Mouse (Mus musculus) hindbrain, embryonic 15.5 days (tissue): ENCODE results near the gene Vil1. TPM values are rescaled to one million over a fixed set of nuclear protein-coding genes. Genes with fewer than 3 reads are reported as not detected.

Experiments used
- ATAC-seq: fragments of 200-750 bp; cut with Nextera tagmentation; 2 replicates; pipeline ENCODE4 v1.8.0; 2017; ENCODE audit warnings: low read depth, moderate number of reproducible peaks, moderate TSS enrichment; ENCODE audit not compliant: low FRiP score
- H3K27ac ChIP-seq: fragments of 300-500 bp; sonication (generic); replicated peaks from 2 replicates; pipeline ENCODE4 v1.5.1; 2015; ENCODE audit warnings: mild to moderate bottlenecking, inconsistent platforms
- H3K27me3 ChIP-seq: fragments of 300-500 bp; sonication (generic); 2 replicates; pipeline ENCODE4 v1.6.1; 2015; ENCODE audit warnings: control low read depth, inconsistent platforms
- H3K36me3 ChIP-seq: fragments of 300-500 bp; sonication (generic); 2 replicates; pipeline ENCODE4 v1.6.1; 2015; ENCODE audit warnings: control low read depth, inconsistent platforms
- H3K4me1 ChIP-seq: fragments of 300-500 bp; sonication (generic); replicated peaks from 2 replicates; pipeline ENCODE4 v1.6.1; 2015; ENCODE audit warnings: control low read depth, inconsistent platforms
- H3K4me2 ChIP-seq: fragments of 300-500 bp; sonication (generic); 2 replicates; pipeline ENCODE4 v1.6.1; 2015; ENCODE audit warnings: moderate library complexity, mild to moderate bottlenecking, inconsistent platforms
- H3K4me3 ChIP-seq: fragments of 300-500 bp; sonication (generic); 2 replicates; pipeline ENCODE4 v1.5.1; 2015; ENCODE audit warnings: mild to moderate bottlenecking, inconsistent platforms
- H3K9ac ChIP-seq: fragments of 300-500 bp; sonication (generic); 2 replicates; pipeline ENCODE4 v1.6.1; 2015; ENCODE audit warnings: inconsistent platforms
- H3K9me3 ChIP-seq: fragments of 300-500 bp; sonication (generic); 2 replicates; pipeline ENCODE4 v1.6.1; 2016; ENCODE audit warnings: control low read depth, inconsistent platforms
- WGBS: fragments of 180-500 bp; shearing (Covaris S2); methylation state at CpG from one replicate; pipeline ENCODE4 v1.1.7; 2015; 5-methylcytosine and 5-hydroxymethylcytosine counted together
- polyA plus RNA-seq: library from polyadenylated mRNA; unstranded; fragments of >200 nt; fragmentation: Nextera tagmentation; extraction: Ambion mirVana; gene quantifications from 2 replicates; pipeline ENCODE4 v1.2.1, GENCODE M21; 2015

The Vil1 gene
- polyA plus RNA-seq, 1 experiment from 2014 or later, result 0.12 TPM

DNA sequence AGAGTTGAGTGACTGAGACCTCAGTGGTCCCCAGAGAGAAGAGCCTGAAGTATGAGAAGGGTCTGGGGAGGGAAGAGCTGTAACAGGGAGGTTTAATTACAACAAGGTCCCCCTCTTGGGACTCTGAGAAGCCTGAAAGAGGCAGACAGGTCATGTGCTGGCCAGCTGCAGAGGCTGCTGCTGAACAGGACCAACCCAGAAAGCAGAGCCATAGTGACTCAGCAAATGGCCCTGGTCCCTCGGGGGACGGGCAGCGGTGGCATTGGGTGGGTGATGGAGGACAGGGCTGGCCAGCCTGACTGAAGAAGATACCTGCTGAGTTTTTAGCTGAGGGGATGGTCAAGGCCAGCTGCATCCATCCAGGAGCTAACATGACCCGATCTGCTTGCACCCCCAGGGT, 32.8 kb upstream of the Vil1 start:
- Histone ChIP-seq H3K9ac (no peak overlapping the region), H3K9me3 (no peaks in the 10 kb centered on the region), H3K27ac (no peak overlapping the region), H3K4me1 (no peaks in the 10 kb centered on the region), H3K4me2 (no peak overlapping the region), H3K36me3 (no peaks in the 10 kb centered on the region), H3K4me3 (no peak overlapping the region), H3K27me3 (no peaks in the 10 kb centered on the region)
- ATAC-seq, result no peak
- WGBS, result 77% methylated on average over 4 of the region's 4 CpGs

DNA sequence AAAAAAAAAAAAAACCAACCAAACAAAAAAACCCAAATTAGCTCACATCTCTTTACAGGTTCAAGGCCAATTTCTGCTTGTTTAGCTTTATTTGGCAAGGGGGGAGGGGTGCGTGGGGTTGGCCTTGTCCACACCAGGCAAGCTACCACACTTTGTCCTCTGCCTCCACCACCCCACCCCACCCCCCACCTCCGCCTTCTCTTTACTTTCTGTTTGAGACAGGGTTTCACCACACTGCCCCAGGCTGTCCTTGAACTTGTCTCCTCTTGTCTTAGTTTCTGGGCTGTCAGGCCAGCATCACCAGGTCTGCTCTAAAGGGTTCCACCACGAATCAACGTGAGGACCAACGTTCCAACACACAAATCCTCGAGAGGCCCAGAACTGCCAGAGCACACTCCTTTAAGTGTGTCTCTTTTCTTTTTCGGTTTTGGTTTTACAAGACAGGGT, 30.1 kb upstream of the Vil1 start:
- 84% methylated on average over 7 of the region's 7 CpGs for WGBS
- H3K9ac ChIP-seq, result no peak overlapping the region
- H3K36me3 ChIP-seq, result no peaks in the 10 kb centered on the region
- no peaks in the 10 kb centered on the region for H3K4me1 ChIP-seq
- H3K4me3 ChIP-seq, result no peak overlapping the region
- no peak for ATAC-seq
- no peak overlapping the region for H3K27ac ChIP-seq
- no peaks in the 10 kb centered on the region for H3K9me3 ChIP-seq
- H3K27me3 ChIP-seq, result no peaks in the 10 kb centered on the region
- H3K4me2 ChIP-seq, result no peak overlapping the region

DNA sequence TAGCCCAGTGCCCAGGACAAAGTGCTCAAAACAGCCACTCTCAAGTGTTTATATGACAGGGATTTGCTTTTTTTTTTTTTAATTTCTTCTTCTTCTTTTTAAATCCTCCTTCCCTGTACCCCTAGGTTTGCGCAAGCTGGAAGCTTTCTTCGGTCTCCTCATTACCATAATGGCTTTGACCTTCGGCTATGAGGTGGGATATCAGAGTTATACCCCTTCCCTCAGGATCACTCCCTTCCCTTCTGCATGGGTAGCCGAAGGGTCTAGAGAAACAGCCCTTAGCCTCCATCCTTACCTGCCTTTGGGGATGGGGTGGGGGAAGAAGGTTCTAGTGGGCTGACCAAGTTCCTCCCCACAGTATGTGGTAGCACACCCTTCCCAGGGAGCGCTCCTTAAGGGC, 28.7 kb upstream of the Vil1 start:
- no peaks in the 10 kb centered on the region for H3K27me3 ChIP-seq
- 92% methylated on average over 5 of the region's 5 CpGs for WGBS
- H3K9ac ChIP-seq, result no peak overlapping the region
- no peaks in the 10 kb centered on the region for H3K4me1 ChIP-seq
- no peaks in the 10 kb centered on the region for H3K36me3 ChIP-seq
- H3K27ac ChIP-seq, result no peak overlapping the region
- ATAC-seq, result no peak
- no peak overlapping the region for H3K4me3 ChIP-seq
- H3K4me2 ChIP-seq, result no peak overlapping the region
- no peaks in the 10 kb centered on the region for H3K9me3 ChIP-seq

DNA sequence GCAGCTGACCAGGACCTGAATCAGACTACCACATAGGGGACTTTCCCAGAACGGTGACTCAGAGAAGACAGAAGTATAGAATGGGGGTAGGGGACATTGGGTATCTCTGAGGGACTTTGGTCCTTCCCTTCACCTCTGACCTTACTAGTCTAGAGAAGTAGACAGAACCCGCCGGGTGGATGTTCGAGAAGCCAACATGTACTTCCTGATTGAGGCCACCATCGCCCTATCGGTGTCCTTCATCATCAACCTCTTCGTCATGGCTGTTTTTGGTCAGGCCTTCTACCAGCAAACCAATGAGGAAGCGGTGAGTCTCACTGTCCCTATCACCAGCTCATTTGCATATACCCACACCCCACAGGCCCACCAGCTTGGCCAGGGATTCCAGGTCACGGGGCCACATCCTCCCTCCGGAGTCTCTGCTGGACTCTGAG, 27.6 kb upstream of the Vil1 start:
- Histone ChIP-seq H3K9ac (no peak overlapping the region), H3K9me3 (no peaks in the 10 kb centered on the region), H3K36me3 (no peaks in the 10 kb centered on the region), H3K4me1 (0 out of 2 replicates have a peak, but pooled peaks cover 3% of the 10 kb centered on the region), H3K27me3 (no peaks in the 10 kb centered on the region), H3K4me3 (no peak overlapping the region), H3K4me2 (no peak overlapping the region), H3K27ac (no peak overlapping the region)
- WGBS, result 88% methylated on average over 10 of the region's 10 CpGs
- ATAC-seq, result no peak

DNA sequence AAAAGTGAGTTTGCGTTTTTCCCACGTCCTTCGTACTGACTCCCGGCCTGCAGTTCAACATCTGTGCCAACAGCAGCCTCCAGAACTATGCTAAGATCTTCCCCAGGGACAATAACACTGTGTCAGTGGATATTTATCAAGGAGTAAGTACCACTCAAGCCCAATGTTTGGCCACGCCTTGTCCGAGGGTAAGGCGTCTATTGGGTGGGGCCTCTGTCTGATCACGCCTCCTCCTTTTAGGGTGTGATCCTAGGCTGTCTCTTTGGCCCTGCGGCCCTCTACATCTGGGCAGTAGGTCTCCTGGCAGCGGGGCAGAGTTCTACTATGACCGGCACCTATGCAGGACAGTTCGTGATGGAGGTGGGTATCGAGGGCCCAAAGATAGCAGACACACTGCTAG, 25.8 kb upstream of the Vil1 start:
- WGBS, result 89% methylated on average over 13 of the region's 13 CpGs
- H3K27me3 ChIP-seq, result no peaks in the 10 kb centered on the region
- no peak overlapping the region for H3K4me2 ChIP-seq
- H3K4me1 ChIP-seq, result peaks cover 10% of the 10 kb centered on the region; the same call in 1 of the 2 replicates
- no peak overlapping the region for H3K9ac ChIP-seq
- H3K36me3 ChIP-seq, result no peaks in the 10 kb centered on the region
- H3K9me3 ChIP-seq, result no peaks in the 10 kb centered on the region
- ATAC-seq, result no peak
- no peak overlapping the region for H3K4me3 ChIP-seq
- H3K27ac ChIP-seq, result no peak overlapping the region

DNA sequence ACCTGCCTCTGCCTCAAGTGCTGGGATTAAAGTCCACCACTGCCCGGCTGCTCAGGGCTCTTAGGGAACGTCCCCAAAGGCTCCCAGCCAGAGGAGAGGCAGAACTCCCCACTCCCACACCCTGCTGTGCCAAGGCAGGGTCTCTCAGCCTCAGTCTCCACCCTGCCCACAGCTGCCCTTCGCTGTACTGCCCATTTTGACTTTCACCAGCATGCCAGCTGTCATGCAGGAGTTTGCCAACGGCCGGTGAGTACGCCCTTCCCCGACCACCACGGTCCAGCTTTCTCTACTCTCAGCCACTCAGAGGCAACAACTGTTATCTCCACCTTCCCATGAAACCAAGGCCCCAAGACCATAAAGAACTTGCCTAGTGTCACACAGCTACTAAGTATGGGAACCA, 24.7 kb upstream of the Vil1 start:
- WGBS, result 76% methylated on average over 8 of the region's 8 CpGs
- H3K4me2 ChIP-seq, result no peak overlapping the region
- H3K27me3 ChIP-seq, result no peaks in the 10 kb centered on the region
- no peak overlapping the region for H3K27ac ChIP-seq
- H3K4me3 ChIP-seq, result no peak overlapping the region
- H3K4me1 ChIP-seq, result peaks cover 10% of the 10 kb centered on the region; the same call in 1 of the 2 replicates
- no peaks in the 10 kb centered on the region for H3K9me3 ChIP-seq
- H3K36me3 ChIP-seq, result no peaks in the 10 kb centered on the region
- no peak overlapping the region for H3K9ac ChIP-seq
- no peak for ATAC-seq

DNA sequence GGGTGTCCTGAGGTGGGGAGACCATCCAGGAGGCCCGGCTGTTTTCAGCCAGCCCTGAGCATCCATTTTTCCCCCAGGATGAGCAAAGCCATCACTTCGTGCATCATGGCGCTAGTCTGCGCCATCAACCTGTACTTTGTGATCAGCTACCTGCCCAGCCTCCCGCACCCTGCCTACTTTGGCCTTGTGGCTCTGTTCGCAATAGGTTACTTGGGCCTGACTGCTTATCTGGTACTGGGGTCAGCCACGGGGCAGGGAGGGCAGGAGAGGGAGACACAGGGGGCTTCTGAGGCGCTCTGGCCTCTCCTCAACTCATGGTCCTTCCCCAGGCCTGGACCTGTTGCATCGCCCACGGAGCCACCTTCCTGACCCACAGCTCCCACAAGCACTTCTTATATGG, 24.1 kb upstream of the Vil1 start:
- H3K9me3 ChIP-seq, result no peaks in the 10 kb centered on the region
- H3K4me3 ChIP-seq, result no peak overlapping the region
- no peaks in the 10 kb centered on the region for H3K36me3 ChIP-seq
- H3K4me2 ChIP-seq, result no peak overlapping the region
- H3K4me1 ChIP-seq, result peaks cover 15% of the 10 kb centered on the region
- ATAC-seq, result no peak
- 93% methylated on average over 10 of the region's 10 CpGs for WGBS
- H3K9ac ChIP-seq, result no peak overlapping the region
- H3K27me3 ChIP-seq, result no peaks in the 10 kb centered on the region
- no peak overlapping the region for H3K27ac ChIP-seq

DNA sequence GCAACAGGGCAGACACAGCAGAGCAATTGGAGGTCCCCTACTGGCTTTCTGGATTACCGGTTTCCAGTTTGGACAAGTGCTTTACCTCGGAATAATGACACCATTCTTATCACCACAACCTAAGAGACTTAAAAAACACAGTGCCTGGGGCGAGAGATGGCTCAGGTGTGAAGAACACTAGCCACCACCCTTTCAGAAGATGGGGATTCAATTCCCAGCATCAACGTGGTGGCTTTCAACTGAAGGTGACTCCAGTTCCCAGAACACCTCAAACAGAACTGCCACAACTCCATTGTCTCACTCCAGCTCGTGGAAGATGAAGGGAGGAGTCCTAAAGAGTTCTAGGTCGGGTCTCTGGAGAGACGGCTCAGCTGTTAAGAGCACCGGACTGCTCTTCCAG, 23.6 kb upstream of the Vil1 start:
- Histone ChIP-seq H3K4me2 (no peak overlapping the region), H3K27me3 (no peaks in the 10 kb centered on the region), H3K9ac (no peak overlapping the region), H3K27ac (no peak overlapping the region), H3K4me1 (peaks cover 20% of the 10 kb centered on the region), H3K36me3 (no peaks in the 10 kb centered on the region), H3K9me3 (no peaks in the 10 kb centered on the region), H3K4me3 (no peak overlapping the region)
- no peak for ATAC-seq
- 86% methylated on average over 8 of the region's 8 CpGs for WGBS

DNA sequence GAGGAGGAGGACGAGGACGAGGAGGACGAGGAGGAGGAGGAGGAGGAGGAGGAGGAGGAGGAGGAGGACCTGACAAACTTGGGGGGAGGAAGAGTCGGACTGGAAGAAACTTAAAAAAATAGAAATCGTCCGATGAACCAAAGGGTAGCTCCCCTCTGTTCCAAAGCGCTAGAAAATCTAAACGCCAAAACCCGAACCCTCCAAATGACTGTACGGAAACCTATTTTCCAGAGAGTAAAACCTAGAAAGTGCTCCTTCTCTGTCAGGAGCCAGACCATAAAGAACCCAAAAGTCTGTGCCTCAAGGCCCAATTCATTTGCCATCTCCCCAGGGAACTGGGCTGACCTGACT, 22.8 kb upstream of the Vil1 start:
- 36% methylated on average over 8 of the region's 10 CpGs for WGBS
- peaks cover 24% of the 10 kb centered on the region for H3K4me1 ChIP-seq

DNA sequence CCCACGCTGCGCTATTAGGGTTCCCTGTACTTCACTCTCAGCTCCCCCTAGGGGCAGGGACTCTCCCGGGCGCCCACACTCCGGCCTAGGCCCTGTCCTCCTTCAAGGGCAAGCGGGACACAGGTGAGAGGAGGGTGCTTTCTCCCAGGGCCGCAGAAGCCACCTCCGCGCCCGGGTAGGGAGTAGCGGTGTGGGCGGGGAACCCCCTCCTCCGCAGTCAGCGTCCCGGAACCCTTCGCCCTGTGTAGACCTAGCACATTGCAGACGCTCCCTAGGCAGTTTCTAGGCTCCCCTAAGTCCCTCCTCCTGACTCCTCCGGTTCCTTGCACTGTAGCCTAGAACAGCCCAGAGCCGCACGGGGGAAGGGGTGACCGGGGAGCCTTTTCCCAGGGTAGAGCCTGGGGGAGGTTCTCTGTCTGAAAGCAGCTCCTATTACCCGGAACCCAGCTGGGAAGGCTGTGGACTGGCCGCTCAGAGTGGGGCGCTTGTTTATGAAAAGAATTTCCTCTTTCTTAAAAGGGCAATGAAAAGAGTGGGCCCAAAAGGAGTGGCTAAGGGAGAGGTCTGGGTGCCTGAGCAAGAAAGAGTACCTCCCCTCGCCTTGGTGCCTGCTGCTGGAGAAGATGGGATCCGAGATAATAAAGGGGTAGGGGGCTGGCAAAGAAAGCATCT, 22.3 kb upstream of the Vil1 start:
- WGBS, result under 1% methylated on average over 26 of the region's 26 CpGs
- H3K36me3 ChIP-seq, result no peaks in the 10 kb centered on the region
- ATAC-seq, result peak; percentile 91
- peak overlapping the region; percentile 86 for H3K4me2 ChIP-seq
- H3K4me3 ChIP-seq, result peak overlapping the region; percentile 81
- peak overlapping the region; percentile 93 for H3K27ac ChIP-seq
- peak overlapping the region; percentile 56 for H3K9ac ChIP-seq
- no peaks in the 10 kb centered on the region for H3K9me3 ChIP-seq
- peaks cover 24% of the 10 kb centered on the region for H3K4me1 ChIP-seq
- 0 out of 2 replicates have a peak, but pooled peaks cover 4% of the 10 kb centered on the region for H3K27me3 ChIP-seq

More for the DNA sequence above, 22.8 kb upstream of the Vil1 start:
- no peaks in the 10 kb centered on the region for H3K9me3 ChIP-seq
- peak overlapping the region; percentile 93 for H3K27ac ChIP-seq
- peak overlapping the region; percentile 56 for H3K9ac ChIP-seq
- H3K36me3 ChIP-seq, result no peaks in the 10 kb centered on the region
- peak overlapping the region; percentile 86 for H3K4me2 ChIP-seq
- peak overlapping the region; percentile 81 for H3K4me3 ChIP-seq
- 0 out of 2 replicates have a peak, but pooled peaks cover 4% of the 10 kb centered on the region for H3K27me3 ChIP-seq
- ATAC-seq, result no peak

DNA sequence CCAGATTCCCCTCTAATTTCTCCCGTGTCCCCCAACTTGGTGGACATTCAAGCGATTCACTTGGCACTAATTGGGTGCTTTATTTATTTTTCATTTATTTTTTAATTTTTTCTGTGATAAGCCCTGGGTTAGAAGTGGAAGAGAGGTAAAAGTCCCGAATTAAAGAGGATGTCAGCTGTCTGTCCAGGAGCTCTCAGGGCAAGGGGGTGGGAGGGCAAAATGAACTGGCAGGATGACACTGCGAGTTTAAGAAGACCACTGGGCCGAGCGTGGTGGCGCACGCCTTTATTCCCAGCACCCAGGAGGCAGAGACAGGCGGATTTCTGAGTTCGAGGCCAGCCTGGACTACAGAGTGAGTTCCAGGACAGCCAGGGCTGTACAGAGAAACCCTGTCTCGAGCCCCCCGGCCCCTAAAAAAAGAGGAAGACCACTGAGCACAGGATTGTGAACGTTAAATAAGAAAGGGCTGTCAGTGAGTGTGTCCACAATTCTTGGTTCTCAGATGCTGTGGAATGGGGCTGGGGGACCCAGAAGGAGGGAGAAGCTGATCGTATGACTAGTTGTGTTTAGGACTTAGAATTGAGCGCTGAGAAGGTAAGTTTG, 21.7 kb upstream of the Vil1 start:
- Histone ChIP-seq H3K27ac (peak overlapping the region; percentile 93), H3K9me3 (no peaks in the 10 kb centered on the region), H3K4me1 (peaks cover 30% of the 10 kb centered on the region), H3K27me3 (0 out of 2 replicates have a peak, but pooled peaks cover 4% of the 10 kb centered on the region), H3K9ac (peak overlapping the region; percentile 56; the same call in 1 of the 2 replicates), H3K4me2 (peak overlapping the region; percentile 86), H3K36me3 (no peaks in the 10 kb centered on the region), H3K4me3 (peak overlapping the region; percentile 81)
- ATAC-seq, result no peak
- WGBS, result 47% methylated on average over 15 of the region's 15 CpGs

DNA sequence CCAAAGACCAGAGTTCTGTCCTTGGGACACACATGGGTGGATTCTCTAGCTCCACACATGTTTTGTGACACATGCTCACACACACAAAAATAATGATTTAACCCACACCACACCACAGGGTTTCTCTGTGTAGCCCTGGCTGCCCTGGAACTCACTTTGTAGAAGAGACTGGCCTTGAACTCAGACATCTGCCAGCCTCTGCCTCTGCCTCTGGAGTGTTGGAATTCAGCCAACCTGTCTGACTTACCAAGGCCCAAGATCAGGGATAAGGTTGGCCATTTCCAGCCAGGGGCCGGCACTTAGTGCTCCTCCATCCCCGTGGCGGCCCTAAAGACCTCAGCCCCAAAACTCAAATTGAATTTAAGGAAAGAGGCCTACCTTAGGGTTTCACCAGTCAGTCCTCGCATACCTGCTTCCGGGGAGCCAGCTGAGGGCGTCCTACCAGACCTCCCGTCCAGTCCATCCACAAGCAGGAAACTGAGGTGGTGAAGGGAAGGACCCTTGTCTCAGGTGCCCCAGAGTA, 20.7 kb upstream of the Vil1 start:
- H3K9ac ChIP-seq, result no peak overlapping the region
- H3K36me3 ChIP-seq, result no peaks in the 10 kb centered on the region
- H3K27me3 ChIP-seq, result 0 out of 2 replicates have a peak, but pooled peaks cover 4% of the 10 kb centered on the region
- no peak overlapping the region for H3K4me3 ChIP-seq
- H3K27ac ChIP-seq, result no peak overlapping the region
- no peak for ATAC-seq
- H3K9me3 ChIP-seq, result no peaks in the 10 kb centered on the region
- WGBS, result 84% methylated on average over 7 of the region's 7 CpGs
- no peak overlapping the region for H3K4me2 ChIP-seq
- H3K4me1 ChIP-seq, result peaks cover 40% of the 10 kb centered on the region
